Mouse (Mus musculus) CH12.LX (cell line): ENCODE data around the gene Asb16. TPM values are rescaled to one million over a fixed set of nuclear protein-coding genes. Genes with fewer than 3 reads are reported as not detected.

Source experiments
- DNase-seq: peaks from one replicate; pipeline ENCODE4 v3.0.0-alpha.2; 2013; ENCODE audit errors: extremely low read depth
- H3K27ac ChIP-seq: 2 replicates; pipeline ENCODE4 v1.5.1; 2012; ENCODE audit warnings: low read depth, mild to moderate bottlenecking, control low read depth, moderate library complexity; ENCODE audit not compliant: insufficient read depth
- H3K27me3 ChIP-seq: replicated peaks from 2 replicates; pipeline ENCODE3; 2012; ENCODE audit warnings: inconsistent platforms
- H3K36me3 ChIP-seq, 2 experiments: replicated peaks in 1 of 2; 2 replicates each; pipeline versions ENCODE3 to v1.6.1; 2012; ENCODE audit warnings: inconsistent platforms in 1 of 2, low read length in 1 of 2, mild to moderate bottlenecking in 1 of 2, mixed read lengths in 1 of 2, moderate library complexity in 1 of 2; ENCODE audit not compliant: control insufficient read depth in 1 of 2, insufficient read depth in 1 of 2
- H3K4me1 ChIP-seq, 2 experiments: 2 replicates each; pipeline ENCODE4 v1.6.1; 2012; ENCODE audit warnings: inconsistent platforms in 1 of 2, moderate library complexity in 1 of 2; ENCODE audit not compliant: insufficient read depth in 2 of 2, control insufficient read depth in 1 of 2
- H3K4me2 ChIP-seq: 2 replicates; pipeline ENCODE4 v1.6.1; 2012; ENCODE audit warnings: low read depth, mild to moderate bottlenecking, control low read depth; ENCODE audit not compliant: poor library complexity, insufficient read depth, severe bottlenecking
- H3K4me3 ChIP-seq, 3 experiments: fragments of 150-350 bp in 1 of 3; sonication (generic) in 1 of 3; replicated peaks in 1 of 3; 2 replicates each; pipeline versions ENCODE3 to v1.5.1; 2011 to 2012; ENCODE audit warnings: low read depth in 2 of 3, low read length in 2 of 3, mild to moderate bottlenecking in 2 of 3, moderate library complexity in 2 of 3, control low read depth in 1 of 3, improper control_type of control experiment in 1 of 3, inconsistent platforms in 1 of 3, mixed read lengths in 1 of 3; ENCODE audit not compliant: poor library complexity in 1 of 3
- H3K79me2 ChIP-seq: replicated peaks from 2 replicates; pipeline ENCODE4 v1.6.1; 2012; ENCODE audit warnings: mild to moderate bottlenecking, moderate library complexity; ENCODE audit not compliant: control insufficient read depth, poor library complexity, insufficient read depth, severe bottlenecking; ENCODE audit errors: extremely low read depth
- H3K9ac ChIP-seq: 2 replicates; pipeline ENCODE4 v1.6.1; 2012; ENCODE audit warnings: low read depth, mild to moderate bottlenecking, control low read depth, moderate library complexity; ENCODE audit not compliant: insufficient read depth
- H3K9me3 ChIP-seq: replicated peaks from 2 replicates; pipeline ENCODE3; 2012; ENCODE audit warnings: low read length, inconsistent platforms, mixed read lengths
- CHD1 ChIP-seq: IDR thresholded peaks from 2 replicates; pipeline ENCODE4 v1.6.1; 2012; ENCODE audit warnings: low read depth, low read length, improper control_type of control experiment, inconsistent platforms
- CTCF ChIP-seq, 2 experiments: IDR thresholded peaks in 1 of 2; conservative IDR thresholded peaks in 1 of 2; 2 replicates each; pipeline ENCODE4 v1.5.1; 2011 to 2012; ENCODE audit warnings: low read depth in 2 of 2, low read length in 2 of 2, improper control_type of control experiment in 1 of 2, inconsistent platforms in 1 of 2, mild to moderate bottlenecking in 1 of 2, moderate library complexity in 1 of 2
- ELF1 ChIP-seq: IDR thresholded peaks from 2 replicates; pipeline ENCODE4 v1.6.1; 2014; ENCODE audit warnings: low read depth, mild to moderate bottlenecking, inconsistent platforms, low read length, improper control_type of control experiment
- ETS1 ChIP-seq: conservative IDR thresholded peaks from 2 replicates; pipeline ENCODE4 v1.6.1; 2012; ENCODE audit warnings: low read depth, mild to moderate bottlenecking, inconsistent platforms, low read length, improper control_type of control experiment, moderate library complexity
- GABPA ChIP-seq: IDR thresholded peaks from 2 replicates; pipeline ENCODE4 v1.6.1; 2012; ENCODE audit warnings: low read depth, low read length, improper control_type of control experiment, inconsistent platforms; ENCODE audit not compliant: insufficient replicate concordance
- MAX ChIP-seq: IDR thresholded peaks from 2 replicates; pipeline ENCODE4 v1.6.1; 2011; ENCODE audit warnings: low read length, improper control_type of control experiment
- MXI1 ChIP-seq: IDR thresholded peaks from 2 replicates; pipeline ENCODE4 v1.6.1; 2011; ENCODE audit warnings: mild to moderate bottlenecking, low read depth, low read length, improper control_type of control experiment
- POLR2A ChIP-seq: IDR thresholded peaks from 2 replicates; pipeline ENCODE4 v1.6.1; 2011; ENCODE audit warnings: low read depth, mild to moderate bottlenecking, improper control_type of control experiment, low read length
- POLR2AphosphoS2 ChIP-seq: IDR thresholded peaks from 2 replicates; pipeline ENCODE4 v1.6.1; 2011; ENCODE audit warnings: low read depth, low read length, improper control_type of control experiment
- RAD21 ChIP-seq: IDR thresholded peaks from 2 replicates; pipeline ENCODE4 v1.6.1; 2011; ENCODE audit warnings: low read depth, mild to moderate bottlenecking, low read length, improper control_type of control experiment, moderate library complexity
- SIN3A ChIP-seq: IDR thresholded peaks from 2 replicates; pipeline ENCODE4 v1.6.1; 2012; ENCODE audit warnings: low read length, improper control_type of control experiment, inconsistent platforms
- SMC3 ChIP-seq: IDR thresholded peaks from 2 replicates; pipeline ENCODE4 v1.6.1; 2011; ENCODE audit warnings: low read depth, low read length, improper control_type of control experiment
- ZKSCAN1 ChIP-seq: IDR thresholded peaks from 2 replicates; pipeline ENCODE4 v1.6.1; 2012; ENCODE audit warnings: low read depth, inconsistent platforms, low read length, improper control_type of control experiment, borderline replicate concordance
- ZMIZ1 ChIP-seq: IDR thresholded peaks from 2 replicates; pipeline ENCODE4 v1.6.1; 2012; ENCODE audit warnings: low read depth, mild to moderate bottlenecking, inconsistent platforms, low read length, improper control_type of control experiment
- dilution Hi-C: fragments of 300-500 bp; cut with MboI; formaldehyde crosslinking; loops from 2 replicates; pipeline ENCODE4 v1.14.3; 2020; ENCODE audit warnings: low sequenced_read_pairs; ENCODE audit not compliant: extremely low pct_unique_long_range_greater_than_20kb, extremely low pct_ligation_motif_present
- in situ Hi-C: fragments of 300-500 bp; cut with MboI; formaldehyde crosslinking; loops from 3 replicates; pipeline ENCODE4 v1.14.3; 2019; ENCODE audit warnings: low sequenced_read_pairs, low pct_ligation_motif_present, low pct_unique_long_range_greater_than_20kb, mixed read lengths
- polyA plus RNA-seq: library from polyadenylated mRNA; unstranded; fragments of >175 nt; gene quantifications from 2 replicates; pipeline ENCODE4 v1.2.1, GENCODE M21; 2012; ENCODE audit warnings: low read depth; ENCODE audit not compliant: insufficient read length
- total RNA-seq, 2 experiments: library from RNA; depleted of rRNA; stranded (reverse); fragments of 300-350 nt in 1 of 2; fragments of >200 nt in 1 of 2; gene quantifications; 2 replicates each; pipeline ENCODE4 v1.2.3; 2012 to 2014

Asb16 gene
- total and polyA plus RNA-seq, 3 experiments, result not detected

- Histone ChIP-seq H3K9me3 (no peaks in the 10 kb centered on the region), H3K4me1 (no peaks in the 10 kb centered on the region), H3K27me3 (peaks cover 47% of the 10 kb centered on the region), H3K9ac (no peak overlapping the region), H3K27ac (no peak overlapping the region), H3K79me2 (no peaks in the 10 kb centered on the region), H3K4me2 (no peak overlapping the region), H3K36me3 (no peaks in the 10 kb centered on the region), H3K4me3 (no peak overlapping the region)
- dilution Hi-C loops, result no loop called here
- no peak for DNase-seq
- in situ Hi-C loops, result no loop called here
- TF ChIP-seq SIN3A (no peak), SMC3 (no peak), CHD1 (no peak), POLR2AphosphoS2 (no peak), MXI1 (no peak), ZMIZ1 (no peak), CTCF (conservative IDR thresholded peaks at IDR 0.05 in 1 of 2, IDR thresholded peaks at IDR 0.05 in 1 of 2; ENCODE audit: low read depth in 2 of 2, low read length in 2 of 2) (no peak), RAD21 (no peak)
Measured at GRCm38 (mm10) chr11:102327250-102327649, 58.7 kb downstream of the Asb16 start.

- in situ Hi-C loops, result no loop called here
- H3K4me3 ChIP-seq, result no peak overlapping the region
- dilution Hi-C loops, result no loop called here
- TF ChIP-seq POLR2A (no peak), ELF1 (no peak), ZKSCAN1 (no peak), GABPA (no peak), ETS1 (no peak), MAX (no peak)
- DNase-seq, result no peak
- H3K9me3 ChIP-seq, result peaks cover 2% of the 10 kb centered on the region
- no peaks in the 10 kb centered on the region for H3K36me3 ChIP-seq
- peaks cover 47% of the 10 kb centered on the region for H3K27me3 ChIP-seq
- no peak overlapping the region for H3K9ac ChIP-seq
- H3K4me1 ChIP-seq, result no peaks in the 10 kb centered on the region
- no peak overlapping the region for H3K27ac ChIP-seq
- H3K79me2 ChIP-seq, result no peaks in the 10 kb centered on the region
- H3K4me2 ChIP-seq, result no peak overlapping the region
Measured at GRCm38 (mm10) chr11:102327839-102328238, 59.3 kb downstream of the Asb16 start.

Other genes with a start within 250 kb of the Asb16 start
- gene Mpp3, start 240.3 kb upstream of the Asb16 start, total RNA-seq (2012; rRNA removed), result 3.8 and 4.6 TPM in 2 replicates
- 0.12 and 0.15 TPM in 2 replicates for gene Mpp3, start 240.3 kb upstream of the Asb16 start, total RNA-seq (2014; rRNA removed)
- gene Mpp3, start 240.3 kb upstream of the Asb16 start, polyA plus RNA-seq, result 0.30 and 0.31 TPM in 2 replicates
- gene Cd300lg, start 227.2 kb upstream of the Asb16 start, total RNA-seq (2012; rRNA removed), result not detected in 2 replicates
- not detected in 2 replicates for gene Cd300lg, start 227.2 kb upstream of the Asb16 start, total RNA-seq (2014; rRNA removed)
- gene Cd300lg, start 227.2 kb upstream of the Asb16 start, polyA plus RNA-seq, result not detected in 2 replicates
- 1.4 and 3.1 TPM in 2 replicates for gene Mpp2, start 180.2 kb upstream of the Asb16 start, total RNA-seq (2012; rRNA removed)
- gene Mpp2, start 180.2 kb upstream of the Asb16 start, total RNA-seq (2014; rRNA removed), result 0.35 and 0.46 TPM in 2 replicates
- gene Mpp2, start 180.2 kb upstream of the Asb16 start, polyA plus RNA-seq, result 0.76 and 0.83 TPM in 2 replicates
- gene Ppy, start 167.4 kb upstream of the Asb16 start, total RNA-seq (2012; rRNA removed), result not detected in 2 replicates
- gene Ppy, start 167.4 kb upstream of the Asb16 start, total RNA-seq (2014; rRNA removed), result not detected in 2 replicates
- not detected in 2 replicates for gene Ppy, start 167.4 kb upstream of the Asb16 start, polyA plus RNA-seq
- gene Pyy, start 160.9 kb upstream of the Asb16 start, total RNA-seq (2012; rRNA removed), result not detected in 2 replicates
- not detected in 2 replicates for gene Pyy, start 160.9 kb upstream of the Asb16 start, total RNA-seq (2014; rRNA removed)
- not detected in 2 replicates for gene Pyy, start 160.9 kb upstream of the Asb16 start, polyA plus RNA-seq
- gene Nags, start 123.2 kb upstream of the Asb16 start, total RNA-seq (2012; rRNA removed), result not detected in 2 replicates
- not detected in 2 replicates for gene Nags, start 123.2 kb upstream of the Asb16 start, total RNA-seq (2014; rRNA removed)
- not detected in 2 replicates for gene Nags, start 123.2 kb upstream of the Asb16 start, polyA plus RNA-seq
- gene Tmem101, start 112.3 kb upstream of the Asb16 start, total RNA-seq (2012; rRNA removed), result 56.7 and 63.1 TPM in 2 replicates
- 36.1 and 38.5 TPM in 2 replicates for gene Tmem101, start 112.3 kb upstream of the Asb16 start, total RNA-seq (2014; rRNA removed)
- gene Tmem101, start 112.3 kb upstream of the Asb16 start, polyA plus RNA-seq, result 29.7 and 35.4 TPM in 2 replicates
- gene Lsm12, start 83.4 kb upstream of the Asb16 start, total RNA-seq (2012; rRNA removed), result 66.9 and 78.7 TPM in 2 replicates
- gene Lsm12, start 83.4 kb upstream of the Asb16 start, total RNA-seq (2014; rRNA removed), result 70.0 and 78.9 TPM in 2 replicates
- gene Lsm12, start 83.4 kb upstream of the Asb16 start, polyA plus RNA-seq, result 164 and 185 TPM in 2 replicates
- 31.9 and 34.7 TPM in 2 replicates for gene G6pc3, start 79.1 kb upstream of the Asb16 start, total RNA-seq (2012; rRNA removed)
- gene G6pc3, start 79.1 kb upstream of the Asb16 start, total RNA-seq (2014; rRNA removed), result 26.3 and 31.3 TPM in 2 replicates
- 65.6 and 72.3 TPM in 2 replicates for gene G6pc3, start 79.1 kb upstream of the Asb16 start, polyA plus RNA-seq
- 49.6 and 49.9 TPM in 2 replicates for gene Hdac5, start 38.6 kb upstream of the Asb16 start, total RNA-seq (2012; rRNA removed)
- 23.3 and 24.9 TPM in 2 replicates for gene Hdac5, start 38.6 kb upstream of the Asb16 start, total RNA-seq (2014; rRNA removed)
- 46.4 and 53.9 TPM in 2 replicates for gene Hdac5, start 38.6 kb upstream of the Asb16 start, polyA plus RNA-seq
- 25.6 and 26.2 TPM in 2 replicates for gene BC030867, start 19.9 kb upstream of the Asb16 start, total RNA-seq (2012; rRNA removed)
- 9.7 and 11.4 TPM in 2 replicates for gene BC030867, start 19.9 kb upstream of the Asb16 start, total RNA-seq (2014; rRNA removed)
- 34.0 and 35.2 TPM in 2 replicates for gene BC030867, start 19.9 kb upstream of the Asb16 start, polyA plus RNA-seq
- 27.8 and 31.0 TPM in 2 replicates for gene Tmub2, start 16.2 kb downstream of the Asb16 start, total RNA-seq (2012; rRNA removed)
- gene Tmub2, start 16.2 kb downstream of the Asb16 start, total RNA-seq (2014; rRNA removed), result 24.8 and 27.0 TPM in 2 replicates
- 32.4 and 32.9 TPM in 2 replicates for gene Tmub2, start 16.2 kb downstream of the Asb16 start, polyA plus RNA-seq
- 46.6 and 51.3 TPM in 2 replicates for gene Atxn7l3, start 27.9 kb downstream of the Asb16 start, total RNA-seq (2012; rRNA removed)
- gene Atxn7l3, start 27.9 kb downstream of the Asb16 start, total RNA-seq (2014; rRNA removed), result 38.3 and 40.7 TPM in 2 replicates
- gene Atxn7l3, start 27.9 kb downstream of the Asb16 start, polyA plus RNA-seq, result 52.0 and 59.0 TPM in 2 replicates
- gene Ubtf, start 51.0 kb downstream of the Asb16 start, total RNA-seq (2012; rRNA removed), result 126 and 142 TPM in 2 replicates
- 89.9 and 99.8 TPM in 2 replicates for gene Ubtf, start 51.0 kb downstream of the Asb16 start, total RNA-seq (2014; rRNA removed)
- gene Ubtf, start 51.0 kb downstream of the Asb16 start, polyA plus RNA-seq, result 124 and 149 TPM in 2 replicates
- gene Slc4a1, start 97.5 kb downstream of the Asb16 start, total RNA-seq (2012; rRNA removed), result 0.08 TPM in 1 of 2 replicates, not detected in the other
- 0.04 TPM in 1 of 2 replicates, not detected in the other for gene Slc4a1, start 97.5 kb downstream of the Asb16 start, total RNA-seq (2014; rRNA removed)
- not detected in 2 replicates for gene Slc4a1, start 97.5 kb downstream of the Asb16 start, polyA plus RNA-seq
- 9.0 and 16.3 TPM in 2 replicates for gene Rundc3a, start 124.7 kb downstream of the Asb16 start, total RNA-seq (2012; rRNA removed)
- 1.3 and 1.4 TPM in 2 replicates for gene Rundc3a, start 124.7 kb downstream of the Asb16 start, total RNA-seq (2014; rRNA removed)
- 3.3 and 4.8 TPM in 2 replicates for gene Rundc3a, start 124.7 kb downstream of the Asb16 start, polyA plus RNA-seq
- gene Slc25a39, start 139.2 kb downstream of the Asb16 start, total RNA-seq (2012; rRNA removed), result 169 and 199 TPM in 2 replicates
- gene Slc25a39, start 139.2 kb downstream of the Asb16 start, total RNA-seq (2014; rRNA removed), result 108 and 112 TPM in 2 replicates
- gene Slc25a39, start 139.2 kb downstream of the Asb16 start, polyA plus RNA-seq, result 198 and 226 TPM in 2 replicates
- gene Grn, start 161.6 kb downstream of the Asb16 start, total RNA-seq (2012; rRNA removed), result 106 and 165 TPM in 2 replicates
- 63.7 and 80.6 TPM in 2 replicates for gene Grn, start 161.6 kb downstream of the Asb16 start, total RNA-seq (2014; rRNA removed)
- 420 and 453 TPM in 2 replicates for gene Grn, start 161.6 kb downstream of the Asb16 start, polyA plus RNA-seq
- not detected in 2 replicates for gene Fam171a2, start 178.9 kb downstream of the Asb16 start, total RNA-seq (2012; rRNA removed)
- not detected in 2 replicates for gene Fam171a2, start 178.9 kb downstream of the Asb16 start, total RNA-seq (2014; rRNA removed)
- gene Fam171a2, start 178.9 kb downstream of the Asb16 start, polyA plus RNA-seq, result not detected in 2 replicates
- gene Itga2b, start 201.4 kb downstream of the Asb16 start, total RNA-seq (2012; rRNA removed), result 2.2 and 3.0 TPM in 2 replicates
- gene Itga2b, start 201.4 kb downstream of the Asb16 start, total RNA-seq (2014; rRNA removed), result 0.81 and 0.95 TPM in 2 replicates
- 2.3 and 3.6 TPM in 2 replicates for gene Itga2b, start 201.4 kb downstream of the Asb16 start, polyA plus RNA-seq